Mouse (Mus musculus): Measurements from ENCODE around the gene Wdr4.

The Wdr4 gene

GRCm38 (mm10) chr17:31499725-31500124, 20.1 kb downstream of the Wdr4 start:
- in situ Hi-C loops (cut with MboI, MseI), result no loop called here

GRCm38 (mm10) chr17:31497726-31498125, 22.1 kb downstream of the Wdr4 start:
- in situ Hi-C loops (cut with MboI, MseI), result no loop called here

DNA sequence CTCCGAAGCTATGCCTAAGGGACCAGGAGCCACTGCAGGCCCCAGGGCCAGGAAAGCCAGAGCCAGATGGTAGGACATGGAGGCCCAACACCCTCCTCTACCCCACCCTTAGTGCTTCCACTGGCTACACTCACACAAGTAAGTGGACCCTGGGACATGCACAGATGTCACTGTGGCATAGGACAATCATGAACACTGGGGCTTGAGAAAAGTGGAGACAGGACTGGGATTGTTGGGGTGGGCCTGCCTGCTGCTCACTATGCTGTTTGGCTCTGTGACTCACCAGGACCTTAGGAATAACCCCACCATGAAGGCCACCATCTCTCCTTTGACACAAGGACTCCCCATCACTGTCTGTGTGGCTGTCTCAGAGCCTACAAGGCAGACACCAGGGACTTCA, 24.8 kb downstream of the Wdr4 start:
- in situ Hi-C loops (cut with MboI, MseI), result loop anchor here (5.0 kb wide), 1 partner anchor 118 kb away; no protein-coding TSS in a partner anchor

GRCm38 (mm10) chr17:31492416-31492815, 27.4 kb downstream of the Wdr4 start:
- in situ Hi-C loops (cut with MboI, MseI), result loop anchor here (5.0 kb wide), 1 partner anchor 115 kb away; no protein-coding TSS in a partner anchor

GRCm38 (mm10) chr17:31491355-31491754, 28.4 kb downstream of the Wdr4 start:
- in situ Hi-C loops (cut with MboI, MseI), result loop anchor here (5.0 kb wide), 1 partner anchor 114 kb away; no protein-coding TSS in a partner anchor

DNA sequence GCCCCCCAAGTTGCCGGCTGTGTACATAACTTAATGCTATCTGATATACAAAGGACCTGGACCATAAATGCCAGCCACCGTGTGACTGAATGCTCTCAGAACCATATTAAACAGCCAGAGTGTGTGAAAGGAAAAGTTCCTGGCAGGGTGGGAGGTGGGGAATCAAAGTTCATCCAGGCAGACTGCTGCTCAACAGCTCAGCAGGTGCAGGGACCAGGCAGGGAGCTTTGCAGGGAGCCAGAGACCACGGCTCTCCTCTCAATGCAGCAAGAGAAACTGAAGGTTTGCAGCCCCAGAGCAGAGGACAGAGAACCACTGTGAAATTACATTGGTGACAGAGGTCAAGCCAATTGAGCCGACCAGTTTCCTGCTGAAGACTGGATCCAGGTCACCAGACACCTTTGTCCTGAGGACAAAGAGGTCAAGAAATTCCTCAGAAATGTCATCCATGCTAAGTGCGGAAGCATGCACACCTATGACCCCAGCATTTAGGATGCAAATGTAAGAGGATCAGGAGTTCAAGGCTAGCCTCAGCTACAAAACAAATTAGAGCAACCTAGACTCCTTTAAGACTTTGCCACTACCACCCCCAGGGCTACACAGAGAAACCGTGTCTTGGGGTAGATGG, 32.2 kb downstream of the Wdr4 start:
- in situ Hi-C loops (cut with MboI, MseI), result no loop called here

GRCm38 (mm10) chr17:31486616-31487198, 33.1 kb downstream of the Wdr4 start:
- in situ Hi-C loops (cut with MboI, MseI), result no loop called here

GRCm38 (mm10) chr17:31479108-31479844, 40.5 kb downstream of the Wdr4 start:
- in situ Hi-C loops (cut with MboI, MseI), result no loop called here

- in situ Hi-C loops (cut with MboI, MseI), result no loop called here
These were observed 41.2 kb downstream of the Wdr4 start for GRCm38 (mm10) chr17:31478606-31479005.

DNA sequence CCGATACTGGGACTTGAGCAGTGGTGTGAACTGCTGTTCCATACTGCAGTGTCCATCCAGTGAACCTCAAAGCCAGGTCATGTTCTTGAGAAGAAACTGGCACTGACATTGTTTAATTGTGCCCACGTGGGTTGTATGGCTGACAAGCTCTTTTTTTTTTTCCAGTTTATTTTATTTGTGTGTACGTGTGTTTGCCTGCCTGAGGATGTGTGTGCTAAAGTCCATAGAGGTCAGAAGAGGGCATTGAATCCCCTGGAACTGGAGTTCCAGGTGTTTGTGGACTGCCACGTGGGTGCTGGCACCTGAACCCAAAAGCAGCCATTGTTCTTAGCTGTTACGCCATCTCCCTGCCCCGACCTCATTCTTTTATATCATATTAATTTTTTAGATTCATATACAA, 45.4 kb downstream of the Wdr4 start:
- in situ Hi-C loops (cut with MboI, MseI), result no loop called here

- in situ Hi-C loops (cut with MboI, MseI), result no loop called here
These were observed 48.9 kb downstream of the Wdr4 start for GRCm38 (mm10) chr17:31470766-31471418.

DNA sequence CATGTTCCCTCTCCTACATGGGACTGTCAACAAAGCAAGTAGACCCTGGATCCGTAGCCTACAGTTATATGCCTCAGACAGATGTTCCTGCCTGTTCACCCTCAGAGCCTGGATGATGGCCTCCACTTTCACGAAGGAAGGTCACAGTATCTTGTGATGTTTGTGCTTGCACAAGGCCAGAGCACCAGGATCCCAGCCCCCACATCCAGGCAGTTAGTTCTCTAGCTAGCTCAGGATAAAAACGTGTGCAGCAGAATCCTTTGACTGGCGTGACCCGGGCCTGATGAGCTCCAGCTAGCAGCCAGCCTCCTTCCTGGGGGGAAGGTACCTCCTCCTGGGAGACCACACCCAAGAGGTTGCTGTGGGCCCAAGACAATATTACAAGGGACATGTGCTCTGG, 51.3 kb downstream of the Wdr4 start:
- in situ Hi-C loops (cut with MboI, MseI), result loop anchor here (10.0 kb wide), 1 partner anchor 314 kb away; no protein-coding TSS in a partner anchor

DNA sequence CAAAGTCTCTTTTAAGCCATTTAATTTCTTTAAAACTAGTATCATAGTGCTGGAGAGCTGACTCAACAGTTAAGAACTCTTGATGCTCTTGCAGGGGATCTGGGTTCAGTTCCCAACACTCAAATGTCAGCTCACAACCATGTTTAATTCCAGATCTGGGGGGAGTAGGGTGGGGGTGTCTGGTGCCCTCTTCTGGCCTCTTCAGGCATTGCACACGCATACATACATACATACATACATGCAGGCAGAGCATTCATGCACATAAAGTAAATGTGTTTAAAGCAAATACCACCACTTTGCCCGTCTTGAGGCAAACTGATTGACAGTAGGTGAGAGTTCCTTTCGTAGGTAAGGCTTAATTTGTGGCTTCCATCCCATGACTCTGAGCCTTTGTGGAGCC, 52.9 kb downstream of the Wdr4 start:
- in situ Hi-C loops (cut with MboI, MseI), result loop anchor here (10.0 kb wide), 1 partner anchor 312 kb away; no protein-coding TSS in a partner anchor

DNA sequence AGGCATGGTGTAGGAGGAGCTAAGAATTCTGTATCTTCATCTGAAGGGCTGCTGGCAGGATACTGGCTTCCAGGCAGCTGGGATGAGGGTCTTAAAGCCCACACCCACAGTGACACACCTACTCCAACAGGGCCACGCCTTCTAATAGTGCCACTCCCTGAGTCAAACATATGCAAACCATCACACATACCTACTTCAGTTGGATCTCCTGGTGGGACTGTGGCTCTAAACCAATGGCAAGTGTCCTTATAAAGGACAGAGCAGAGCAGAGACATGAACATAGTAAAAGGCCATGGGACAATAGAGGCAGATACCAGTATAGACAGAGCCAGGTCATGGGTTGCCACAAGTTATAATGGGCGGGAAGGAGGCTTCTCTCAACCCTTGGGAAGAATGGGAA, 57.3 kb downstream of the Wdr4 start:
- in situ Hi-C loops (cut with MboI, MseI), result loop anchor here (10.0 kb wide), 1 partner anchor 308 kb away; no protein-coding TSS in a partner anchor

DNA sequence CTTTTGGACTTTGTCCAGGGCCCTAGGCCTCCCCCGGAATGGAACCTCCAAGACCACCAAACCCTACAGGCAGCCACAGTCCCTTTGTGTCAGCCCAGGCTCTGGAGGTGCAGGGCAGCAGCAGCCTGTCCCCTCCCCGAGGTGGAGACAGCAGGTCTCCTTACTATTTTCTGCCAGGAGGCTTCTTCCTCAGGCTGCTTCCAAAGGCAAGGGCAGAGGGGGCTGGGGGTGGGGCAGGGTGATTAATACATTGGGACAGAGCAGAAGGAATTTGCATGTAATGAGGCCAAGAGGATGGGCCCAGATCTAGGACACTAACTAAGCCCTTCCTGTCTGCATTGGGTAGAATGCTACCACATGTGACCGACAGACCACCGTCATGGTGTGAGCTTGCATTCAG, 59.4 kb downstream of the Wdr4 start:
- in situ Hi-C loops (cut with MboI, MseI), result loop anchor here (10.0 kb wide), 1 partner anchor 306 kb away; no protein-coding TSS in a partner anchor

GRCm38 (mm10) chr17:31456723-31457567, 62.8 kb downstream of the Wdr4 start:
- in situ Hi-C loops (cut with MboI, MseI), result loop anchor here (5.0 to 10.0 kb wide), 2 partner anchors 80 to 472 kb away; no protein-coding TSS in a partner anchor

- in situ Hi-C loops (cut with MboI, MseI), result loop anchor here (10.0 kb wide), 1 partner anchor 469 kb away; no protein-coding TSS in a partner anchor
These were observed 65.7 kb downstream of the Wdr4 start for GRCm38 (mm10) chr17:31454056-31454455.

- in situ Hi-C loops (cut with MboI, MseI), result loop anchor here (10.0 kb wide), 1 partner anchor 469 kb away; no protein-coding TSS in a partner anchor
These were observed 66.3 kb downstream of the Wdr4 start for GRCm38 (mm10) chr17:31453476-31453875.

DNA sequence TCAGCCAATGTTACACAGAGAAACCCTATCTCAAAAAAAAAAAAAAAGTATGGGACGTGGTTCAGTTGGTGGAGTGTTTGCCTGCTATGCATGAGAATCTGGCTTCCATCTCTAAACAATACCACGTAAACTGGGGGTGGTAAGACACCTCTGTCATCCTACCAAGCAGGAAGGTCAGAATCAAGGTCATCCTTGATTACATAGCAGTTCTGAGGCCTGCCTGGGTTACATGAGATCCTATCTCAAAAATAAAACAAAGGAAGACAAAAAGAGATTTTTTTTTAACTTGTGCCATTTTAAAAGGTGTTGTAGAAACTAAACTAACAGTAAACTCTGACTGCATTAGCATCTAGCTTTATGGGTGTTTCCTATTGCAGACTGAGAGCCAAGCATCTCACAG, 67.0 kb downstream of the Wdr4 start:
- in situ Hi-C loops (cut with MboI, MseI), result loop anchor here (10.0 kb wide), 1 partner anchor 468 kb away; no protein-coding TSS in a partner anchor

DNA sequence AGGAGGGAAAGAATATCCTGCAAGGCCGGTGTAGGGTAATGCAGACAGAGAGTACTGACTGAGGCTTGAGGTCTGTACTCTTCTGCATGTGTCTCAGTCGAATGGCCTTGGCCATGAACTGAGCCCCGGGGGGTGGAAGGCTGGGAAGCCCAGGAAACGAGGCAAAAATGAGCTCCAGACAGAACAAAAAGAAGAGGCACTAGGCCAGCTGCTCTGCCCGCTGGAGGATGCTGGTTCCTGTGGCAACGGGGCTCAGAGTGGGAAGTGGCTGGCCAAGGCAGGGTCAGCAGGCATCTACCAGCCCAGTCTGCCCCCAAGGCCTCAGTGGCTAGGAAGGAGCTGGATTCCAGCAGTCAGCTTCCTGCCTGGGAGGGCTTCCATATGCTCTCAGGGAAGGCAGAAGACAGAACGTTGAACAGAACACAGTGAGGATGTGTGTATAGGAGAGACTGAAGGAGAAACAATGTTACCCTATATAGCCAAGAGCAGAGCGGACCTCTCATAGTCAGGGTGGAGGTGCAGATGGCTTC, 68.5 kb downstream of the Wdr4 start:
- in situ Hi-C loops (cut with MboI, MseI), result loop anchor here (10.0 kb wide), 1 partner anchor 466 kb away; no protein-coding TSS in a partner anchor
